Mouse (Mus musculus): Measurements from ENCODE around the gene Gm8159. TPM values are rescaled to one million over a fixed set of nuclear protein-coding genes. Genes with fewer than 3 reads are reported as not detected.
A peak's percentile ranks its signal among the peaks of the same experiment; 100 is the strongest.
"Not testable (repeated sequence)": the region's sequence is repeated elsewhere in the genome, so short reads cannot be mapped to it uniquely, and the experiment has no call there.

The Gm8159 gene
- not detected in 2 replicates for polyA plus RNA-seq (2016; fragmentation: Nextera tagmentation; extraction: Ambion mirVana)

DNA sequence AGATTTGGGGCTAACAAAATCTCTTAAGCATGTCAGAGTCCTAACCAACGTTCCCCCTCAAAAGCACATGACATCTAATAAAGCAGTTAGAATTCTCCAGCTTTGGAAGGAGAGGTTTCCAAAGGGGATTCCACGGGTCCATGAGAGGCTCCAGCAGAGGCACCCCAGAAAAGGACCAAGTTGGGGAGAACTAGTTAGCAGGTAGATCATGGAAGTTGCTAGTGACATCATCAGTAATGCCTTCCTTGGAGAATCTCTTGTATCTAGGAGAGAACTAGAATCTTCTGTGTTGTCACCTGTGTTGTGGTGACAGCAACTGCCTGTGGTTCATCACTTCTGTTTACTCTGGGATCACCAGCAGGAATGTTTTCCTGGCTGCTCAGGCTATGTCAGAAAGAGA is at the start of gene Gm8159:
TSS of gene Gm8159 (plus strand) at position 301 of the 400 bp plus-strand sequence.
- H3K4me1 ChIP-seq (replicated peaks); H3K4me2 ChIP-seq; H3K27ac ChIP-seq; H3K36me3 ChIP-seq; ATAC-seq (ENCODE audit: insufficient number of reproducible peaks, insufficient read depth, low FRiP score, low TSS enrichment, low read depth); H3K9ac ChIP-seq (replicated peaks); H3K27me3 ChIP-seq; H3K4me3 ChIP-seq (replicated peaks); H3K9me3 ChIP-seq: not testable (repeated sequence)
- no CpG with 5 or more reads among the region's 2 CpGs for WGBS

- not testable (repeated sequence) for H3K27ac ChIP-seq; H3K36me3 ChIP-seq; H3K27me3 ChIP-seq; H3K9me3 ChIP-seq; H3K9ac ChIP-seq (replicated peaks); H3K4me1 ChIP-seq (replicated peaks); ATAC-seq (ENCODE audit: insufficient number of reproducible peaks, insufficient read depth, low FRiP score, low TSS enrichment, low read depth)
- Histone ChIP-seq H3K4me2 (peak overlapping the region; percentile 56), H3K4me3 (replicated peaks) (peak overlapping the region; percentile 32)
- 3% methylated on average over 17 of the region's 18 CpGs for WGBS
Measured at GRCm38 (mm10) chr14:4649309-4649708, 17.2 kb downstream of the Gm8159 start.

DNA sequence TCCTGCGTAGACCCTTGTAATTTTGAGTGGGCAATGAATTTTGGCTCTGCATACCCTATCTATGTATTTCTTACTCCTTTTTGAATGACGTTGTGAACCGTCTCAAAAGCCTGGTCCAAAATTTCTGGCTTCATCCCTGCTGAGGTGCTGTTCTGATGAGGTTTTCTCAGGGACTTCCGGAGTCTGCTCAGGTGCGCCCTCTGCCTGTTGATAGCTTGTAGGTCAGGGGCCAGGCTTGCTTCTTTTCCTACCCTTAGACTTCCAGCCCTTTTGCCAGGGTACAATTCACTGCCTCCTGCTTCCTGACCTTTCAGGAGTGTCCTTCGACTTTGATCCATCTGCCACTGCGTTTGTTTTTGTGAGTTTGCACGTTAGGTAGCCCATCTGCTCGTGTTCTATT is 18.2 kb downstream of the Gm8159 start:
- H3K4me2 ChIP-seq; H3K9me3 ChIP-seq; H3K36me3 ChIP-seq; ATAC-seq (ENCODE audit: insufficient number of reproducible peaks, insufficient read depth, low FRiP score, low TSS enrichment, low read depth); H3K27ac ChIP-seq; H3K4me1 ChIP-seq (replicated peaks); H3K27me3 ChIP-seq; H3K4me3 ChIP-seq (replicated peaks); H3K9ac ChIP-seq (replicated peaks): not testable (repeated sequence)
- 3% methylated on average over 5 of the region's 9 CpGs for WGBS

- H3K9ac ChIP-seq (replicated peaks) = not testable (repeated sequence)
Measured at GRCm38 (mm10) chr14:4663892-4664291, 31.7 kb downstream of the Gm8159 start, which contains the start of gene Gm3239. Gm3239 (plus strand) TSS chr14:4664192.

More at GRCm38 (mm10) chr14:4663892-4664291, 31.7 kb downstream of the Gm8159 start, which contains the start of gene Gm3239:
- not testable (repeated sequence) for H3K9me3 ChIP-seq; ATAC-seq (ENCODE audit: insufficient number of reproducible peaks, insufficient read depth, low FRiP score, low TSS enrichment, low read depth); H3K4me3 ChIP-seq (replicated peaks); H3K27ac ChIP-seq; H3K4me1 ChIP-seq (replicated peaks); H3K36me3 ChIP-seq; H3K4me2 ChIP-seq; H3K27me3 ChIP-seq
- no CpG with 5 or more reads among the region's 2 CpGs for WGBS

Other genes with a start within 250 kb of the Gm8159 start
- gene Gm3159, start 234.8 kb upstream of the Gm8159 start, polyA plus RNA-seq (2016; fragmentation: Nextera tagmentation; extraction: Ambion mirVana) = not detected in 2 replicates
- gene Gm3164, start 216.9 kb upstream of the Gm8159 start, polyA plus RNA-seq (2016; fragmentation: Nextera tagmentation; extraction: Ambion mirVana) = 0.52 TPM in 1 of 2 replicates, not detected in the other
- gene Gm3173, start 201.4 kb upstream of the Gm8159 start, polyA plus RNA-seq (2016; fragmentation: Nextera tagmentation; extraction: Ambion mirVana) = not detected in 2 replicates
- not detected in 2 replicates for gene Gm3182, start 150.6 kb upstream of the Gm8159 start, polyA plus RNA-seq (2016; fragmentation: Nextera tagmentation; extraction: Ambion mirVana)
- gene Gm3047, start 76.9 kb upstream of the Gm8159 start, polyA plus RNA-seq (2016; fragmentation: Nextera tagmentation; extraction: Ambion mirVana) = not detected in 2 replicates
- not detected in 2 replicates for gene Gm3239, start 31.8 kb downstream of the Gm8159 start, polyA plus RNA-seq (2016; fragmentation: Nextera tagmentation; extraction: Ambion mirVana)
- not detected in 2 replicates for gene Gm7876, start 76.9 kb downstream of the Gm8159 start, polyA plus RNA-seq (2016; fragmentation: Nextera tagmentation; extraction: Ambion mirVana)
- gene Gm3252, start 94.4 kb downstream of the Gm8159 start, polyA plus RNA-seq (2016; fragmentation: Nextera tagmentation; extraction: Ambion mirVana) = 0.15 and 0.31 TPM in 2 replicates
- gene Gm9602, start 144.0 kb downstream of the Gm8159 start, polyA plus RNA-seq (2016; fragmentation: Nextera tagmentation; extraction: Ambion mirVana) = not detected in 2 replicates
- gene Gm3269, start 205.8 kb downstream of the Gm8159 start, polyA plus RNA-seq (2016; fragmentation: Nextera tagmentation; extraction: Ambion mirVana) = not detected in 2 replicates
- 0.49 TPM in 1 of 2 replicates, not detected in the other for gene Gm3264, start 223.2 kb downstream of the Gm8159 start, polyA plus RNA-seq (2016; fragmentation: Nextera tagmentation; extraction: Ambion mirVana)